Mouse (Mus musculus) splenic B cell, adult 2 months (primary cell): ENCODE measurements around the gene Fam78b.

Experiments used
- DNase-seq: peaks from one replicate; pipeline ENCODE4 v3.0.0-alpha.2; 2011; ENCODE audit warnings: low read depth, low spot score
- H3K27me3 ChIP-seq: 2 replicates; pipeline ENCODE4 v1.6.1; 2012; ENCODE audit warnings: mild to moderate bottlenecking, low read length, moderate library complexity, mixed read lengths; ENCODE audit not compliant: control insufficient read depth, poor library complexity, insufficient read depth, severe bottlenecking
- H3K36me3 ChIP-seq: 2 replicates; pipeline ENCODE4 v1.6.1; 2012; ENCODE audit warnings: mild to moderate bottlenecking, low read length, moderate library complexity, mixed read lengths; ENCODE audit not compliant: control insufficient read depth, poor library complexity, insufficient read depth, severe bottlenecking

Fam78b gene

DNA sequence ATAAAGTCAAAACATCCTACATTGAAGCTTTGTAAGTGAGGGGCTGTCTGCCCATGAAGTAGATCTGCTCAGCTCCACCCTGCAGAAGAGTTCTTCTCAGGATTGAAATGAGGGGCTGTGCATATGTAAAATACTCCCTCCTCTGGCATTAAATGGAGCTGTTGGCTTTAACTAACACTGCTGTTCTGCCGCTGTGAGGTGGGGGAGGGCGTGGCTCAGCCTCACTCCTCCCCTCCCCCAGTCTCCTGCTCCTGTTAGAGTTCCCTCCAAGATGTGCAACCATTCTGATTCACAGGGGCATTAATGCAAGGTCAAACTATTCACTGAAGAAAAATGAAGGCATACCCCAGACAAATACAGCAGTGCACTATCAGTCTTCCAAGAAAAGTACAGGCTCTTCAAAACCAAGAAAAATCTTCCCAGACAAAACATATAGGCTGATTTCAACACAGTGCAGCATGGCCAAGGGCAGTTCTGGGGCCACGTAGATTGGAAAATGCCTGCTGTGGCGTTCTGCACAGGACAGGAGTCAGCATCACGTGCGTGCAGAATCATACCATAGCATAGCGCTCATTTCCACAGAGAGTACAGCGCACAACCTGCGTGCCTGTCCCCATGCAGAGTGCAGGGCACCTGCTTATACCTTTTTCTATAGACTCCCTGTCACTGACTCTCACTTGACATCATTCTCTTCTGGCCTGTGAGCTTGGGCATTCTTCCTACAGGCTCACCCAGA, 58.5 kb downstream of the Fam78b start:
- no peak for DNase-seq
- H3K27me3 ChIP-seq = no peaks in the 10 kb centered on the region
- H3K36me3 ChIP-seq = no peaks in the 10 kb centered on the region

DNA sequence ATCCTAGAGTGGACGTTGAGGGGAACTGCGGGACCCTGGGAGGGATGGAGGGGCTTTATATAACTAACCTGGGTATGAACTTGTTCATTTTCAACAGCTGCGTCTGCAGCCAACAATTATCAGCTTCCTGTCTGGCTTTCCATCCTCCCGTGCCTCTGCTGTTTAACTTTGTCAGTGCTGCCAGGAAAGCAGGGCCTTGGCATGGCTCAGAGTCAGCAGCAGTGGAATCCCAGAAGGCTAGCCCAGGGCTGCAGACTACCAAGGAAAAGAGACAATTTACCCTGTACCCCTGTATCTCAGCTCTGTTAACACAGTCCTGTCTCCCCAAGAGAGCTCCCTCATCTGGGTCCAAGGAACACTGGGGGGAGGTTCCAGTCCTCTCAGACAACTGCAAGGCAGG, 62.8 kb downstream of the Fam78b start:
- DNase-seq = no peak
- H3K27me3 ChIP-seq = no peaks in the 10 kb centered on the region
- H3K36me3 ChIP-seq = no peaks in the 10 kb centered on the region

DNA sequence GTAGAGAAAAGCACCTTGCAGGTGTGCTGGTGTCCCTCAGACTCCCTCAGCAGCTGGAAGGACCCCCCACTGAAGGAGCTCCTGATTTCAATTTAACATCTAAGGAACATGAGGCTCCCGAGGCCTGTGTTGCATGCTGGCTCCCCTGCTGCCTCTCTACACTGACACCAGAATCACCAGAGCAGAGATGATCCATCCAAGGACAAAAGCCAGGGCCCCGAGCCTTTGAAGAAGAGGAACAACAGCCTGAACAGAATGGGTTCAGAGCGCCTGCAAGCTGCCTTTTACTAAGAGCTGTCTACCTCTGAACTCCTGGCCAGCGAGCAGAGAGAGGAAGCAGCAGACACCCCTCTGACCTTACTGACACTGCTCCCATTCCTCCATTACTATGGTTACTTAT, 64.3 kb downstream of the Fam78b start:
- H3K27me3 ChIP-seq = no peaks in the 10 kb centered on the region
- H3K36me3 ChIP-seq = no peaks in the 10 kb centered on the region
- no peak for DNase-seq

DNA sequence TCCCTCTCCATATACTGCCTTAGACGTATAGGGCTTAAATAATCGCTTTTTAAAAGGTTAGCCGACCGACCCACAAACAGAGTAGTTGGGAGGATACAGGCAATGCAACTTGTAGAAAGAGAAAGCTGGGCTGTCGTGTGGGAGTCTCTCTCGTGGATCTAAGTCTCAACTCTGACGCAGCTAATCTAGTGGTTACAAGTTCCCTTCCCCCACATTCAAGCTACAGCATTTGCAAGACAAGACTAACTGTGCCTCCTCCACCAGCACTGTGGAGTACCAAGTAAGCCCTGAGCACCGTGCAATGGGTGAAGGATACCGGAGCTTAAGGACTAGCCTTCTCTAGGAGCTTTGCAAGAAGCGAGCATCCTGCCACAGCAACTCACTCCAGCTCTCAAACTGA, 64.8 kb downstream of the Fam78b start:
- no peaks in the 10 kb centered on the region for H3K36me3 ChIP-seq
- no peak for DNase-seq
- no peaks in the 10 kb centered on the region for H3K27me3 ChIP-seq

DNA sequence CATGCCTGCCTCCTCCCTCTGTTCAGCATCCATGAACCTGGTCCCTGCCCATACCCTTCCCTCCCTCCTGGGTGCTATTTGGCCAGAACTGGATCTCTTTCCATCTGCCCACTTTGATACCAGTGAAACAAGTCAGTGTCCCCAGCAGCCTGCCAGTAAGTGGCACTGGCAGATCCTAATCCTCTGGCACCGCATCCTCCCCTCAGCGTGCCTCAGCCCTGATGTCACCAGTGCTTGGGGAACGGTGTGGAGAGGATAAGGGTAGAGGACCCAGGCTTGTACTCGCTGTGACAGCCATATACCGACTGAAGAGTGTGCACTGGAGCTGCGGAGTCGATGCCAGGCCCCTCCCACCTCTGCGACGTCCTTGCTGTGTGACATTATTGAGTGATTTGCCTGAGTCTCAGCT, 65.7 kb downstream of the Fam78b start:
- DNase-seq = no peak
- no peaks in the 10 kb centered on the region for H3K27me3 ChIP-seq
- no peaks in the 10 kb centered on the region for H3K36me3 ChIP-seq

DNA sequence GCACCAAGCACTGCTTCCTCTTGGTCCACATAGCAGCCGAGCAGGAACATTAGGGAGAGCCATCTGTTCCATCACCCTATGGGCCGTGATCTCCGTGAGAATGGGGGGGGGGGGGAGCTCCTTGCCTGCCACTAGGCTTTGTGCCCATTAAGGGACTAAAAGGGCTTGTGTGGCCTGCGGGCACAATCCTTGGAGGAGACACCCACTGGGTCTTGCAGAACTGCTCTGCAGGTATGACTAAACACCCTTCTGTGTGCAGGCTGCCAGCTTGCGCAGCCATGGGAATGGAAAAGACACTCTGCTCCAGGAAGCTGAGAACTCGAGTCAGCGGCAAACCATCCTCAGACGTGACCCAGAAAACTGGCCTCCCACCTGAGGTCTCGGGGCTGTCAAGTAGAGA, 68.5 kb downstream of the Fam78b start:
- no peaks in the 10 kb centered on the region for H3K27me3 ChIP-seq
- no peak for DNase-seq
- no peaks in the 10 kb centered on the region for H3K36me3 ChIP-seq

DNA sequence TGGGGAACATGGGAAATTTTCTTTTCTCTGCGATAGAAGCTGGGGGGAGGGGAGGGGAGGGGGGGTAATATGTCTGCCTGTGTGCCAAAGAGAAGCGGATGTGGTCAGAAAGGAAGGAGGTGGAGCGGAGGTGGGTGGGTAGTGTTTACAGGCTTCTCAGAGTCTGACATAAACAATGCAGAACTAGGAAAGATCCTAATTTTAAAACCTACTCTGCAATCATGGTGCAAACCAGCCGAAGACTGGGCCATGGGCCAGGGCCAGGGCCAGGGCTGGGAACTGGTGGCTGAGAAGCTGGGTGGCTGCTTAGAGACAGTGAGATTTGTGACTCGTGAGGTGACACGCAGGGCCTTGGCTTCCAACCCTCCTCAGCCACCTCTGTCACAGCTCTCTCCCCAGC, 69.1 kb downstream of the Fam78b start:
- Histone ChIP-seq H3K36me3 (no peaks in the 10 kb centered on the region), H3K27me3 (no peaks in the 10 kb centered on the region)
- DNase-seq = no peak

DNA sequence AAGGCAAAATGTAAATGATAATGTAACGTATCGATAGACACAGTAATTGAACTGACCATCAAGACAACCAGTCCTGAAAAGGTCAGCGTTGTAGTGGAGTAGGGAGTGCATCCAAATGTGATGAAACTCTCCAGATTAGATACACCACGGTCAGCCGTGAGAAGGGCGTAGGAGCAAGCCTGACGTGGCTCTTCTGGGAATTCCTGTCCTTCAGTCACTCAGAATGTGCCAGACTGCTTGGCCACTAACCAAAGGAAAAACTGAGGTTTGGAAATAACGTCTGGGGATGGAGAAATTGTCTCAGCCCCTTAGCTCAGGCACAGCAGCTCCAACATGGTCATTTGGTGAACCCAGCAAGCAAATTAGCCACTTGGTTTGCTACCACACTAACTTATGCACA, 74.5 kb downstream of the Fam78b start:
- no peaks in the 10 kb centered on the region for H3K27me3 ChIP-seq
- no peaks in the 10 kb centered on the region for H3K36me3 ChIP-seq
- DNase-seq = no peak

DNA sequence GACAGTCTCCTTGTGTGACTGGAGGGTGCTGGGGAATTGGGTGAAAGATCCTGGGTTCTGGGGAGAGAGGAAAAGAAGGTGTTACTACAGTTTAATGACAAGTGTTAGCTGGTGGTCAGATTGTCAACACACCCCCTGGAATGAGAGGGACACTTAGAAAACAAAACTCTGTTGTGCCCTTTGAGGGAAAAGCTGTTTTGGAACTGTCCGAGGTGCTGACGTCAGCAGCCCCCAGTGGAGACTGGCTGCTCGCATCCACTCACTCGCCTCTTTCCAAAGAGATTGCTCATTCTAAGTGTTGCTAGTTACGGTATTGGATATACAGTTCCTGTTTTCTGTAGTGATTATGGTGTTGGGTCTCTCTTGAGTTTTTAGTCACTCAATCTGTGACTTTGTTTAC, 78.3 kb downstream of the Fam78b start:
- Histone ChIP-seq H3K36me3 (no peaks in the 10 kb centered on the region), H3K27me3 (no peaks in the 10 kb centered on the region)
- DNase-seq = no peak

DNA sequence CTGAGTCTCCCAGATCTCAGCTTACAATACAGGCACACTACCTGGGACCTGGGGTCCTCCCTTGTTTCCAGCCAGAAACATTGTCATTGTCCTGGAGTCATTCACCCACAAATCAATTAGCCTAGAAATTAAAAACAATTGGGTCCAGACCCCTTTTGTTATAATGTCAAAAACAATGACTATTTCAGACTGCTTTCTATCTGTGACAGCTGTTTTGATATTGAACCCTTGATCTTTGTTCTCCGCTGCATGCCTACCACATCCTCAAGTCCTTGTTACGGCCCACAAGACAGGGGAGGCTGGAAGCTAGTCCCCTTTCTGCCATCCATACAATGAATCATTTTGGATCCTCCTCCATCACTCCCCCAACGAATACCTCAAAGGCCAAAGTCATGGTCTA, 80.7 kb downstream of the Fam78b start:
- H3K36me3 ChIP-seq = no peaks in the 10 kb centered on the region
- no peaks in the 10 kb centered on the region for H3K27me3 ChIP-seq
- no peak for DNase-seq

DNA sequence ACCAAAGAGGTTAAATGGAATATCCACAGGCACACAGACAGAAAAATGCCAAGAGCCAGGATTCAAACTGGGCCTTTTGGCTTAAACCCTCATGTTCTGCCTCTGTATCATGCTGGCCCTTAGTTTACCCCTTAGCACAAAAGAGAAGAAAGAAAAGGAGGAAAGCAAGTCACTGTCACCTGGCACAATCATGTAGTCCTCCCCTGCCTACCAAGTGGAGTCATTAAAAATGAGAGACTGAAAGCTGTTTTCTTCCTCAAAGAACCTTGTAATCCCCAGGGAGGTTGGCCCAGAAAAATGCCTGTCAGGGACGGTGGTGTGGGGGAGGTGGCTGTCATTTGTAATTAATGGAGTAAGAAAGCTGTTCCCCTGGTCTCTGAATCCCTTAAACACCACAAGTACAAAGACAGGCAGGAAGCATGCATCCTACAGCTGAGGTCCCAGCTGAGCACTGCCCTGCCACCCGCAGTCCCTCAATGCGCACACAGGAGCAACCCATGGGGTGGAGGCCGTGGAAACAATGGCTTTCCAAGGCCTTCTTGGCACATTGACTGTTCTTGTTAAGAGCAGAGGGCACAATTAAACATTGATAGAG, 81.4 kb downstream of the Fam78b start:
- DNase-seq = no peak
- no peaks in the 10 kb centered on the region for H3K36me3 ChIP-seq
- no peaks in the 10 kb centered on the region for H3K27me3 ChIP-seq

DNA sequence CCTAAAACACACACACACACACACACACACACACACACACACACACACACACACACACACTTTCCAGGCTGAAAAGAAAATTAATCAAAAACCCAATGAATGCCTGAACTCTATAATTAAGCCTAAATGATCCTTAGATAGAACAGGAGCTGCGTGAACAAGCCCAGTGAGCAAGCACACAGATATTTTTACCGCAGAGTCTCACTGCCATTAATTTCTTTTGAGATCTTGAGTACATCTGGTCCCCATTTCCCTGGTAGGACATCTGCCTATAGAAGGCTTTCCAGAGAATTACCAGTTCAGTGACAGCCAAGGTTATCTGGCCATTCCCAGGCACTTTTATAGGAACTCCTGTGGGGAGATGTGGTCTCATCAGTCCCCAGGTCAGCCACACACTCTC, 82.0 kb downstream of the Fam78b start:
- no peaks in the 10 kb centered on the region for H3K36me3 ChIP-seq
- no peak for DNase-seq
- no peaks in the 10 kb centered on the region for H3K27me3 ChIP-seq

DNA sequence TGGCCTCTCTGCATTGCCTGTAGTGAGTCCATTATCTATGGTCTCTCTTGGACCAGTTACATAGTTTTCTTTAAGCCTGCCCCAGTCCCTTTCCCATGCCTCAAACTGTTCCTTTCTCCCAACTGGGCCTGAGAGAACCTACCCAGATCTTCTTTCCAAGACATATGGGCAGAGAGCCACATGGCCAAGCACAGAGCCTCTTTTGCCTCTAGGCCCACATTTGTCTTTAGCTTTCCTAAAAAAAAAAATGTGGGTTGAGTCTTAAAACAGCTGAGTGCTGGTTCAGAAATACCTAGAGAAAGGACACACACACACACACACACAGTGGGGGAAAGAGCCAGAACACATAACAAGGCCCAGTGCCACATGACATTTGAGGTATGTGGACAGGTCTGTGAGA, 83.1 kb downstream of the Fam78b start:
- Histone ChIP-seq H3K27me3 (no peaks in the 10 kb centered on the region), H3K36me3 (no peaks in the 10 kb centered on the region)
- DNase-seq = no peak

DNA sequence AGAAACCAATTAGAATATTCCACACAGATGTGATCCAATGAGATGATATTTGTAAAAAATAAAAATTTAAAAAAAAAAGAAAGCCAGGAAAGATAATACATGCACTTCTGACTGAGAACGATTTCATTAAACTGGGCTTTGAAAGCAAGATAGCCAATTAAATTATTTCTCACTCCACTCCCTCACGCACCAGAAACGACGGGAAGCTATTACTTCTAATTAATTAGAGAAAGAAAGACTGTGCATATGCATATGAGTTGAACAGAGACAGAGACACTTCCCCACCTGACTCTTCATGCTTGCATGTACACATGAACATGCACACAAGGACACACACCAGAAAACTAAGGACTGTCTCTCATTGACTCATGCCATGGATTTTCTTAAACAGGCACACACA, 84.2 kb downstream of the Fam78b start:
- no peak for DNase-seq

DNA sequence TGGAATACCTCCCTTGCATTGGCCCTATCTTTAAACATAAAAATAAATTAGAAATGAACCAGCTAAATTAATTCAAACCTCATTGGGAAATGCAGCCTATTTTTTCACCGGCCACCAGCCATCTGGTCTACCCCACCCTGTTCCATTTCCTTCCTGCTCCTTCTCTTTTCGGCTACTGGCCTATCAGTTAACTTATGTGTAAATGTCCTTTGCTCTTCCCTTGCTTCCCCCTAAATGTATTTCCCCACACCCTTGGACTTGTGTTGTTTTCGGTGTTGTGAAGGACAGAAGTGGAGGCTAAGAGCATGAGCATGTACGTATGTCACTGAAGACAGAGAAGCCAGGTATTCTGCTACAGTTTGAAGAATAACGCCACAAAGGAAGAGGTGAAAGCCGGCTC, 89.2 kb downstream of the Fam78b start:
- DNase-seq = no peak
- Histone ChIP-seq H3K27me3 (no peaks in the 10 kb centered on the region), H3K36me3 (no peaks in the 10 kb centered on the region)

More for the DNA sequence above, 84.2 kb downstream of the Fam78b start:
- no peaks in the 10 kb centered on the region for H3K27me3 ChIP-seq
- no peaks in the 10 kb centered on the region for H3K36me3 ChIP-seq

DNA sequence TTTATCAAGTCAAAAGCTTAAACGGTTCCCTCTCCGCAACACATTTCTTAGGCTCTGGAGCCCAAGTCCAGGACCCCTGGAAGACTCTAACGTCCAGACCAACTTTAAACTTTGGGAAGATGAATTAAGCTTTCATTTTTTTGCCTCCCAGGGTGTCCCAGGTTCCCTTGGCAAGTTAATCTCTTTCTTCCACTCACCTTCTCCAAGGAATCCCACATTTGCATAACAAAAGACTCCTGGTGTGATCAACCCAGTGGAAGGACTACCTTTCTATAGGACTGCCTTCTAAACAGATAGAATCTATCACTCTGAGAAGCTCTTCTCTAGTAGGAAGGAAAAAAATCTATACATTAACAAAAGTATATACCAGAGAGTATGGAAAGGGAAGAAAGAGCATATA, 92.3 kb downstream of the Fam78b start:
- H3K27me3 ChIP-seq = no peaks in the 10 kb centered on the region
- DNase-seq = no peak
- no peaks in the 10 kb centered on the region for H3K36me3 ChIP-seq
